Mouse (Mus musculus): Measurements from ENCODE around the gene Fmc1.

GRCm38 (mm10) chr6:38532500-38533420, 542 bp upstream of the Fmc1 start:
- TF ChIP-seq CTCF (IDR thresholded peaks at IDR 0.05; ENCODE audit: low read depth) (no peak), EP300 (IDR thresholded peaks at IDR 0.05; ENCODE audit: low read depth) (no peak)
